Mouse (Mus musculus) midbrain, embryonic 10.5 days (tissue): ENCODE data around the gene Itsn2. TPM values are rescaled to one million over a fixed set of nuclear protein-coding genes. Genes with fewer than 3 reads are reported as not detected.
A peak's percentile ranks its signal among the peaks of the same experiment; 100 is the strongest.
"Not testable (repeated sequence)": the region's sequence is repeated elsewhere in the genome, so short reads cannot be mapped to it uniquely, and the experiment has no call there.

Experiments used
- DNase-seq: peaks from one replicate; pipeline ENCODE4 v3.0.0-alpha.2; 2017; ENCODE audit warnings: low spot score
- H3K27ac ChIP-seq: fragments of 300-500 bp; sonication (generic); replicated peaks from 2 replicates; pipeline ENCODE4 v1.5.1; 2016; ENCODE audit warnings: mild to moderate bottlenecking
- H3K27me3 ChIP-seq: fragments of 300-500 bp; sonication (generic); 2 replicates; pipeline ENCODE4 v1.6.1; 2016; ENCODE audit warnings: low read depth, mild to moderate bottlenecking; ENCODE audit not compliant: poor library complexity, severe bottlenecking
- H3K36me3 ChIP-seq: fragments of 300-500 bp; sonication (generic); 2 replicates; pipeline ENCODE4 v1.6.1; 2016; ENCODE audit warnings: mild to moderate bottlenecking, moderate library complexity
- H3K4me1 ChIP-seq: fragments of 300-500 bp; sonication (generic); 2 replicates; pipeline ENCODE4 v1.6.1; 2016
- H3K4me3 ChIP-seq: fragments of 300-500 bp; sonication (generic); 2 replicates; pipeline ENCODE4 v1.5.1; 2016; ENCODE audit warnings: mild to moderate bottlenecking, moderate library complexity
- H3K9me3 ChIP-seq: fragments of 300-500 bp; sonication (generic); replicated peaks from 2 replicates; pipeline ENCODE4 v1.6.1; 2016; ENCODE audit warnings: mild to moderate bottlenecking
- WGBS: fragments of 180-500 bp; shearing (Covaris S2); methylation state at CpG from one replicate; pipeline ENCODE4 v1.1.7; 2016; 5-methylcytosine and 5-hydroxymethylcytosine counted together
- polyA plus RNA-seq: library from polyadenylated mRNA; unstranded; fragments of >200 nt; fragmentation: Nextera tagmentation; extraction: Ambion mirVana; gene quantifications from 2 replicates; pipeline ENCODE4 v1.2.1, GENCODE M21; 2016

Gene Itsn2
- polyA plus RNA-seq, 1 experiment from 2014 or later, result 13.3 TPM

DNA sequence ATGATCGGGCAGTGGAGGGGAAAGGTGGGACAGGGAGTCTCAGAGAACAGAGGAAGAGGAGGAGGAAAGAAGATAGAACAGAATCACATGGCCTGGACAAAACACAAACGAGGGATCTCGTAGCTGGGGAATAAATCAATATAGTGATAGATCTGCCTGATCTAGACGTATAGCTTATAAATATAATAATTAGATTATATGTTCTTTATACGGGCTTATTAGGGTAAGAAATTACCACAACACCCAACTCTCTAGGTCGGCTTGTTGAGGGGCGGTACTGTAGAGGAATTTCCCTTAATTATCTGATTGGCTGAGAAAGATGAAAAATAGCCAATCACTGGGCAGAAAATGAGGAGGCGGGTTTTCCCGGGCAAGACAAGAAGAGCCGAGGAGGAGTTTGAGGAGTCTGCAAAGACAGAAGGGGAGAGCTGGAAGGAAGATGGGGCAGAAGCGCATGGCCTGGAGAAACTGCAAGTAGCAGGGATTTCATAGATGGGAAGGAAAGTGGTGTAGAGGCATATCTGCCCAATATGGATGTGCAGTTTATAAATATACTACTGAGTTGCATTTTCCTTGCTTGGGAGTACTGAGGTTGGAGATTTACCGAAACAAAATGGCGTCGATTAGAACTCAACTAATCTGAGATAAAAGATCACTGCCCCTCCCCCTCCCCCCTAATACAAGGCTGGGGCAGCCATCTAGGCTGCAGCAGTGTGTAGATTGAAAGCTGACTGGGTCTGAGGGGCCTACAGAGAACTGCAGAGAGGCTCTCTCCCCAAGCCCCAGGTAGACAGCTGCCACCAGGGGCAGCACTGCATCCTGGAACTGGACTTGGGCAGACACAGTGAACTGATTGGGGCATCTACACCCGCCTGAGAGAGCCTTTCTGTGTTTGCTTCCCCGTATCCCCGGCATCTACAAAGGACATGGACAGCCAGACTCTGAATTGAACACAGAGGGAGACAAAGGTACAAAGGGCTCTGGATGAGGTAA is 127.6 kb downstream of the Itsn2 start:
- H3K4me3 ChIP-seq, result no peak overlapping the region
- no peak for DNase-seq
- H3K27ac ChIP-seq, result no peak overlapping the region
- WGBS, result 77% methylated on average over 17 of the region's 17 CpGs
- no peaks in the 10 kb centered on the region for H3K36me3 ChIP-seq
- no peaks in the 10 kb centered on the region for H3K4me1 ChIP-seq
- no peaks in the 10 kb centered on the region for H3K27me3 ChIP-seq
- H3K9me3 ChIP-seq, result no peaks in the 10 kb centered on the region

DNA sequence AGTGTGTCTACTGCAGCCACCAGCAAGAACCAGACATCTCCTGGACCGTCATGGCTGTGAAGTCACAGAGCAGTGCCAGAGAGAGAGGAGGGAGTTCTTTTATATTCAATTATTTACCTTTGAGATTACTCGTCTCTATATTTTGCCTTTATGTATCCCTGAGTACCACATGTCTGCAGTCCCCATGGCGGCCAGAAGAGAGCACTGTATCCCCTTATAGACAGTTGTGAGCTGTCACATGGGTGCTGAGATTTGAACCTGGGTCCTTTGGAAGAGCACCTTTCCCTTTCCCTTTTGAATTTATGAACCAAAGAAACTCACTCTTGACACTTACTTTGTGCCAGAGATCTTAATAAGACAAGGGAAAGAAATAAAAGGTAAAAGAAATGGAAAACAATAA is 136.7 kb downstream of the Itsn2 start:
- no peak for DNase-seq
- WGBS, result 92% methylated on average over 3 of the region's 3 CpGs
- no peaks in the 10 kb centered on the region for H3K27me3 ChIP-seq

DNA sequence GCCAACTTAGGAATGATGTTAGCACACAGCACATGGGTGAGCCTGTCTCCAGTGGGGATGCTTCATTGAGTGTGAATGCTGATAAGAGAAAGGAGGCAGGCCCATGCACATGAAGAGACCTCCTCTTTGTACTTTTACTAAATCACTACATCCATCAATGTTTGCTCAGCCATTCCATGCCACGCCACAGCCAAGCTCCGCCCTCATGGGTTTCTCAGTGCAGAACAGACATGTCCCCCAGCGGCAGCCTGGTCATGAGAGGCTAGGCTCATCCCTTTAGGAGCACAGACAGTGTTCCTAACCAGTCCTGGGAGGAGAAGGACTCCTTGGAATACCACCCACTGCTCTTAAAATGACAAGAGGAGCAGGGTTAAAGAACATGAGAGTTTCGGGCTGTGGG is 139.2 kb downstream of the Itsn2 start:
- H3K4me1 ChIP-seq, result no peaks in the 10 kb centered on the region
- no peak for DNase-seq

More for the DNA sequence above, 136.7 kb downstream of the Itsn2 start:
- no peak overlapping the region for H3K27ac ChIP-seq
- H3K4me1 ChIP-seq, result no peaks in the 10 kb centered on the region
- H3K36me3 ChIP-seq, result no peaks in the 10 kb centered on the region
- H3K4me3 ChIP-seq, result no peak overlapping the region
- no peaks in the 10 kb centered on the region for H3K9me3 ChIP-seq

DNA sequence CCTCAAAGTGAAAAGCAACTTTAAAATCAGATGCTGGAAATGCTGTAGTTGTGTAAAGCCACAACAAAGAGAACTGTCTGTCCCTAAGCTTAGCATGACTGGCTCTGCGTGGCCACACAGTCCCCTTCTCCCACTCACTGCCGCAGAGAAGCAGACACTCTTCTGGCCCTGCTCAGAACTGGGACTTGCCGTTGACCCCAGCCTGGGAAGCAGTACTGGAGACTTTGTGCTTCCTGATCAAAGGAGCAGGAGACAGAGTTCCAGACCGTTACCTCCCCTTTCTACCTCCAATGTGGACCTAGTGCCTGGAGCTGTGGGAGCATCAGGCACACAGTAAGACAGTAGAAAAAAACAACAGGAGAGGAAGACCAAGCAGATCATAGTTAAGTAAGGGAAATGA is 139.9 kb downstream of the Itsn2 start:
- WGBS, result 75% methylated on average over 4 of the region's 4 CpGs
- no peak for DNase-seq
- H3K27ac ChIP-seq, result no peak overlapping the region
- no peak overlapping the region for H3K4me3 ChIP-seq
- H3K27me3 ChIP-seq, result no peaks in the 10 kb centered on the region
- H3K36me3 ChIP-seq, result no peaks in the 10 kb centered on the region
- H3K4me1 ChIP-seq, result no peaks in the 10 kb centered on the region
- no peaks in the 10 kb centered on the region for H3K9me3 ChIP-seq

More for the DNA sequence above, 139.2 kb downstream of the Itsn2 start:
- Histone ChIP-seq H3K4me3 (no peak overlapping the region), H3K27me3 (no peaks in the 10 kb centered on the region), H3K9me3 (no peaks in the 10 kb centered on the region), H3K27ac (no peak overlapping the region), H3K36me3 (no peaks in the 10 kb centered on the region)
- WGBS, result 79% methylated on average over 4 of the region's 4 CpGs

DNA sequence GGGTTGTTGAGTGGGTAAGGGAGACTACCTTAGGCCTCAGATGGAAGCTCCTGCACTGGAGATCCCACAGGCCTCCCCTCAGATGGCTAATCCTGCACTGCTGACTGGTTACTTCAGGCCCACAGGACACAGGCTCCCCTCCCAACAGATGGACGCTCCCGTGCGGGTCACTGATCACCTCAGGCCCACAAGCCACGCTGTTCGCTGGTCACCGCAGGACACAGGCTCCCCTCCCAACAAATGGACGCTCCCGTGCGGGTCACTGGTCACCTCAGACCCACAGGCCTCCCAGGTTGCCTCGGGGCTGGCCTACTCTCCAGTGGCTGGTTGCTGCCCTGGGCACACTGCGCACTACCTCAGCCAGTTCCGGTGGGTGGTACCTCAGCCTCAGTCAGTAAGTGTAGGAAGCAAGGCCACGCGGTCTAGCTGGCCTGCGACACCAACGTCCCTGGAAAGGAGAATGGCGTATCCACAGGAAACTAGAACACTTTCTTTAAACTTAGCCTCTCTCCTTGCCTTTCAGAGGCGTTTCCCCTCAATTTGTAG is 145.7 kb downstream of the Itsn2 start, which contains the start of gene Fam228a:
TSS of gene Fam228a (minus strand) at position 400 of the 546 bp plus-strand sequence.
- H3K4me1 ChIP-seq, result 0 out of 2 replicates have a peak, but pooled peaks cover 4% of the 10 kb centered on the region
- no peaks in the 10 kb centered on the region for H3K27me3 ChIP-seq
- no peak within 1 kb of the TSS for H3K4me3 ChIP-seq
- H3K36me3 ChIP-seq, result no peaks in the 10 kb centered on the region
- DNase-seq, result no peak
- WGBS, result 82% methylated on average over 18 of the region's 18 CpGs
- no peaks in the 10 kb centered on the region for H3K9me3 ChIP-seq
- 0 out of 2 replicates have a peak within 1 kb of the TSS, but pooled peaks have one; percentile 23 for H3K27ac ChIP-seq

DNA sequence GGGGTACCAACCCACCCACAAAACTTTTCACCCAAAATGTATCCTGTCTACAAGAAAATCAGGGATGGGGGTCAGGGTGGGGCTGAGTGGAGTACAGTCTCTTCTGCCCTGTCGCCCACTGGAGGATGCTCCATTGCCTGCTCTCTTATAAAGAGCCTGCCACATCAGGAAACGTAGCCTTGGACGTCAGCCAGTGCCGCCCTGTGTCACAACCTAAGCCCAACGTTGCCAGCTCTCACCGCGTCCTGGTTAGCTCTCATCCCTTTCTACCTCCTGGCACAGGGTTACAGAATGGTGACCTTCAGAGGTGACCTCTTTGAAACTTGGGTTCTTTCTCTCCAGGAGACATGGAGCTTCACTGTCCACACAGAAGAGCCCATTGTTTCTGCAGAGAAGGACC is 148.4 kb downstream of the Itsn2 start:
- Histone ChIP-seq H3K36me3 (no peaks in the 10 kb centered on the region), H3K27me3 (no peaks in the 10 kb centered on the region), H3K27ac (no peak overlapping the region), H3K9me3 (no peaks in the 10 kb centered on the region), H3K4me3 (no peak overlapping the region), H3K4me1 (0 out of 2 replicates have a peak, but pooled peaks cover 4% of the 10 kb centered on the region)
- DNase-seq, result no peak
- 84% methylated on average over 7 of the region's 7 CpGs for WGBS

DNA sequence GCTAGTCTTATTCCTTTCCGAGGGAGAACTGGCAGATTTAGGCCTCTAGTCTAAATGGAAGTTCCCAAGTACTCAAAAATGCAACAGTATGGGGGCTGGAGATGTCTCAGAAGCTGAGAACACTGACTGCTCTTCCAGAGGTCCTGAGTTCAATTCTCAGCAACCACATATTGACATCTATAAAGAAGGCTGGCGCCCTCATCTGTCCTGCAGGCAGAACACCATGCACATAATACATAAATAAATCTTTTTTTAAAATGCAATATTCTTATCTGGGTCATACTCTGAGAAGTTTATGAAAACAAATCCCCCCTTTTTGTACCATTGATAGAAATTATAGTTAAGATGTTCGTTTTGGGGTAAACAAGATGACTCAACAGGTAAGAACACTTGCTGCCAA is 149.7 kb downstream of the Itsn2 start:
- H3K36me3 ChIP-seq, result no peaks in the 10 kb centered on the region
- no peak for DNase-seq
- no peaks in the 10 kb centered on the region for H3K9me3 ChIP-seq
- WGBS, result 89% methylated on average over 3 of the region's 3 CpGs
- no peaks in the 10 kb centered on the region for H3K27me3 ChIP-seq
- no peak overlapping the region for H3K4me3 ChIP-seq
- 0 out of 2 replicates have a peak, but pooled peaks cover 4% of the 10 kb centered on the region for H3K4me1 ChIP-seq
- H3K27ac ChIP-seq, result no peak overlapping the region

DNA sequence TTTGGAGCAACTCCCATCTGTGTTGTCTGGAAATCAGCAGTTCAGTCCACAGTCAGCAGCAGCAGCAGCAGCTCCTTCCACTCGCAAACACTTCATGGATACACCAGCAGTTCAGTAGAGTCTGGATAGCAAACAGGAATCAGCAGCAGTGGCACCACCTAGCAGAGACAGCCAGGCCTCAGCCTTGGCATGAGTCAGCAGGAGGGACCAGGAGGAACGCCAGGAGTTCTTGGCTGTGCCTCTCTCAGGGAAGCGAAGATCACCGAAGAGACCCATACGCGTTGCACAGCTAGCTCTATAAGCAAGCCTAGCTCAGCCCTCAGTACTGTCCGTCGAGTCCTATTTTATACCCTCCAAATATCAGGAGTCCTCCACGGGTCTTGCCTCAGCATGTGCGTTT is 152.0 kb downstream of the Itsn2 start:
- no peaks in the 10 kb centered on the region for H3K9me3 ChIP-seq
- no peak overlapping the region for H3K27ac ChIP-seq
- 92% methylated on average over 10 of the region's 10 CpGs for WGBS
- H3K36me3 ChIP-seq, result no peaks in the 10 kb centered on the region
- H3K4me1 ChIP-seq, result no peaks in the 10 kb centered on the region
- no peaks in the 10 kb centered on the region for H3K27me3 ChIP-seq
- no peak overlapping the region for H3K4me3 ChIP-seq
- no peak for DNase-seq

DNA sequence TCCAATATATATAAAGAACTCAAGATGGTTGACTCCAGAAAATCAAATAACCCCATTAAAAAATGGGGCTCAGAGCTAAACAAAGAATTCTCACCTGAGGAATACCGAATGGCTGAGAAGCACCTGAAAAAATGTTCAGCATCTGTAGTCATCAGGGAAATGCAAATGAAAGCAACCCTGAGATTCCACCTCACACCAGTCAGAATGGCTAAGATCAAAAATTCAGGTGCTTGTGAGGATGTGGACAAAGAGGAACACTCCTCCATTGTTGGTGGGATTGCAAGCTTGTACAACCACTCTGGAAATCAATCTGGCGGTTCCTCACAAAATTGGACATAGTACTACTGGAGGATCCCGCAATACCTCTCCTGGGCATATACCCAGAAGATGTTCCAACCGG is 162.0 kb downstream of the Itsn2 start:
- not testable (repeated sequence) for H3K4me3 ChIP-seq, DNase-seq, H3K27me3 ChIP-seq, H3K4me1 ChIP-seq, H3K27ac ChIP-seq, H3K9me3 ChIP-seq, H3K36me3 ChIP-seq
- whole genome bisulfite sequencing, result 87% methylated on average over 4 of the region's 4 CpGs

DNA sequence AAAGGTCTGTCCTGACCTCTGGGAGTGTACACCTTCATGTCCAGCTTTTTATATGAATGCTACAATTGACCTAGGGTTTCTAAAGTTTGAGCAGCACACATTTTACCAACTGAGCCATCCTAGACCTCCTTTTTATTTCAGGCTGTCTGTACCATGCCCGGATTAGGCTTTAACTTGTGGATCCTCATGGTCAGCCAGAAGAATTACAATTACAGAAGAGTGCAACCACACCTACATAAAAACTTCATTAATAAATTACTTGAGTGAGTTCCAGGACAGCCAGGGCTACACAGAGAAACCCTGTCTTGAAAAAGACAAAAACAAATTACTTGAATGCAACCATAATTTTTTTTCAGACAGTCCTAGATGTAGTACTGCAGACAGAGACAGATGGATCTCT is 164.6 kb downstream of the Itsn2 start:
- H3K36me3 ChIP-seq, result no peaks in the 10 kb centered on the region
- no peaks in the 10 kb centered on the region for H3K27me3 ChIP-seq
- no peaks in the 10 kb centered on the region for H3K4me1 ChIP-seq
- H3K9me3 ChIP-seq, result no peaks in the 10 kb centered on the region
- WGBS, result 90% methylated on average over 1 of the region's 1 CpGs
- H3K27ac ChIP-seq, result no peak overlapping the region
- no peak overlapping the region for H3K4me3 ChIP-seq
- no peak for DNase-seq

Other genes starting within 250 kb of the Itsn2 start
- 2.3 and 3.0 TPM in 2 replicates for gene Ncoa1, start 115.5 kb upstream of the Itsn2 start, polyA plus RNA-seq
- gene Gm3625, start 289 bp downstream of the Itsn2 start, polyA plus RNA-seq, result not detected in 2 replicates
- 0.20 and 0.35 TPM in 2 replicates for gene Fam228a, start 145.8 kb downstream of the Itsn2 start, polyA plus RNA-seq
- gene Pfn4, start 176.4 kb downstream of the Itsn2 start, polyA plus RNA-seq, result 2.8 and 3.4 TPM in 2 replicates
- 2.6 and 3.3 TPM in 2 replicates for gene Fam228b, start 176.6 kb downstream of the Itsn2 start, polyA plus RNA-seq
- 319 and 337 TPM in 2 replicates for gene Sf3b6, start 224.9 kb downstream of the Itsn2 start, polyA plus RNA-seq
- 4.3 and 8.1 TPM in 2 replicates for gene Fkbp1b, start 249.0 kb downstream of the Itsn2 start, polyA plus RNA-seq